Mouse (Mus musculus) liver, adult (tissue): ENCODE results near the gene Rbm6.

Experiments
- GATA4 ChIP-seq: IDR thresholded peaks from 2 replicates; pipeline ENCODE4 v1.6.1; 2014; ENCODE audit warnings: mild to moderate bottlenecking, low read length; ENCODE audit not compliant: insufficient replicate concordance

Gene Rbm6

GRCm38 (mm10) chr9:107873137-107873536 lies at the start of gene Rbm6:
Gene Rbm6, minus strand, starts transcription at chr9:107873237.
- no peak for TF ChIP-seq GATA4

DNA sequence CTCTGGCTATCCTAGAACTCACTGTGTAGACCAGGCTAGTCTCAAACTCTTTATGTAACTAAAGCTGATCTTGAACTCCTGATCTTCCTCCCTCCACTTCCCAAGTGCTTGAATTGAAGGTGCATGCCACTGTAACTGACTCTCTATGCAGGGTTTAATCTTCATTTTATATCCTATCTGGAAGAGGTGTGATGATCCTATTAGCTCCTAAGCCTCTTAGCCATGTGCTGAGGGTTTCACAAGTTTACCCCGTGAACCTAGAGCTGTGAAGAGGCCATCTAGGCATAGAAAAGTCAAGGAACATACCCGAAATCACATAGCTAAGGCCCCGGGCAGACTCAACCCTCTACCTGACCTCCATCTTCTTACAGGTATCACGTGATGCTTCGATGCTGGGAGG lies 46.4 kb upstream of the Rbm6 start:
- no peak for TF ChIP-seq GATA4

- TF ChIP-seq GATA4 = no peak
These were observed 45.8 kb upstream of the Rbm6 start for GRCm38 (mm10) chr9:107918884-107919283.

GRCm38 (mm10) chr9:107917895-107918608 lies 45.0 kb upstream of the Rbm6 start:
- no peak for TF ChIP-seq GATA4

DNA sequence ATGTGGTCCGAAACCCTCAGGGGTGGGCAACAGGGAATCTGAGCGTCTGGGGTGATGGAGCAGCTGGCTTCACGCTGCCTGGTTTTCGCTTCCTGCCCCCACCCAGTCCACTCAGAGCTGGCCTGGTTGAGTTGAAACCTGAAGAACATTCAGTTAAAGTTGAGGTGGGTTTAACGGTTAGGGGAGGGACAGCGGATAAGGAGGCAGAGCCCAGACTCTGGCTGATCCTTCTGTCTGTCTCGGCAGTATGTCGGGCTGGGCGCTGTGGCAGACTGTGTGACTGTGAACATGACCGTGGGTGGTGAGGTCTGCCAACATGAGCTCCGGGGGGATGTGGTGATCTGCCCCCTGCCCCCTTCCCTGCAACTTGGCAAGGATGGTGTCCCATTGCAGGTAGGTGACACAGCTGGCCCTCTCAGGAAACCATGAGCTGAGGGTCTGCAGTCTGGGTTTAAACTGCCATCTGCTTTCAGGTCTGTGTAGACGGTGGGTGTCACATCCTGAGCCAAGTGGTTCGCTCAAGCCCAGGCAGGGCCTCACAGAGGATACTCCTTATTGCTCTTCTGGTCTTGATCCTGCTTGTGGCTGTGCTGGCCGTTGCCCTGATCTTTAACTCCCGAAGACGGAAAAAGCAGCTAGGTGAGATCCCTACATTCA lies 41.9 kb upstream of the Rbm6 start:
- no peak for TF ChIP-seq GATA4

DNA sequence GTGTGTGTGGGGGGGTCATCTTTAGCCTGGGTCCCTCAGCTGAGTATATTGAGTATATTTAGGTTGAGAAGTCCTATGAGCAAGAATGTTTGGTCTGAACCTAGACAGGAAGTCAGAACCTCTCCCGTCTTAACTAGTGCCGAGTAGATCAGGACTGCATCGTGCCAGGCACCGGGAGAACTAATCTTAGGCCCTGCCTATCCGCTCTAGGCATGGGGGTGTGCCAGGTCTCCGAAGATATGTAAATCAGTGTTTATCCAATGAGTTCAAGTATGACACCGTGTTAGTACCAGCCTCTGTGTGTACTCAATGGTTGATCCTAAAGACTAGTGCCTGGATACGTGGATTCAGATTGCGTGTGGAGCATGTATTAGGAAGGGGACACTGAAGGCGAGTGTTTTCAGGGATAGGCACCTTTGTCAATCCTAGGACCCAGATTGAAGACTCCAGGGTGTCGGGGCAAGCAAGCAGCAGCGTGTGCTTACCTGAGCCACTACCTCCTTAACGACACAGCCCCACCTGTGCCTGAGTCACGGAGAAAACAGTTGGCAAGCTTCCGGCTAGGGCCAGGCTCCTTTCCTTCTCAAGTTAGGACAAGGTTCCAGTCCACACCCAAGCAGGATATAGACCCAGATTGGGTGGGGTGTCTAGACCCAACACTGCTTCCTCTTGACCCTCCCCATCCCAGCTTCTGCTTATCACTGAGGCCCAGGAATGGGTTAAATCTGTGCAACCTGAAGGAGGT lies 37.2 kb upstream of the Rbm6 start:
- TF ChIP-seq GATA4 = no peak

- TF ChIP-seq GATA4 = no peak
These were observed 35.5 kb upstream of the Rbm6 start for GRCm38 (mm10) chr9:107908410-107909158.

- no peak for TF ChIP-seq GATA4
These were observed 34.7 kb upstream of the Rbm6 start for GRCm38 (mm10) chr9:107907801-107908120.

- TF ChIP-seq GATA4 = no peak
These were observed 34.1 kb upstream of the Rbm6 start for GRCm38 (mm10) chr9:107906967-107907800.

- no peak for TF ChIP-seq GATA4
These were observed 33.4 kb upstream of the Rbm6 start, which contains the start of gene Mst1r for GRCm38 (mm10) chr9:107906252-107906966. Gene Mst1r, plus strand, starts transcription at chr9:107906873.

DNA sequence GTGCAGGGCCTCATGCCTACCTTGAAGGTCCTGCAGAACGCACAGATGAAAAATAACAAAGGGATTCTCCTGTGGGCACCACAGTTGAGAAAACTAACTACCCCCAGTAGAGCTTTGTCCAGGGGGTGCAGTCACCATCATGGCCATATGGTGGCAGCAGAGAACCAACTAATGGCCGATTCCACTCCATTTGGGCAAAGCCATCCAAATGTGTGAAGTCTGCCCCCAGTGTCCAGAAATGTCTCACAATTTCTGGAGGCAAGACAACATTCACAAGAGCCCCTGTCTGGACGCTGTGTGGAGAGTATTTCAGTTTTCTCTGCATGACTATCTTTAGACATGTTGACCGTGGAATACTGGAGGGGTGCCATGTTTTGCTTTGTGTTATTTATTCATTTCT lies 31.7 kb upstream of the Rbm6 start:
- TF ChIP-seq GATA4 = no peak

DNA sequence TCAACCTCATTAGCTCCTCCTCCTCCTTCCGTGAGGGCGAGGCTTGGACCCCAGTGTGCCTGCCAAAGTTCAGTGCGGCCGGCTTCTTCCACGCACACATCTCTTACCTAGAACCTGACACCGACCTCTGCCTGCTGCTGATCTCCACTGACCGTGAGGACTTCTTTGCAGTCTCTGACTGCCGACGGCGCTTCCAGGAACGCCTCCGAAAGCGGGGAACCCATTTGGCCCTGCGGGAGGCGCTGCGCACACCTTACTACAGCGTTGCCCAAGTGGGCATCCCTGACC lies 28.5 kb upstream of the Rbm6 start:
- TF ChIP-seq GATA4 = no peak

DNA sequence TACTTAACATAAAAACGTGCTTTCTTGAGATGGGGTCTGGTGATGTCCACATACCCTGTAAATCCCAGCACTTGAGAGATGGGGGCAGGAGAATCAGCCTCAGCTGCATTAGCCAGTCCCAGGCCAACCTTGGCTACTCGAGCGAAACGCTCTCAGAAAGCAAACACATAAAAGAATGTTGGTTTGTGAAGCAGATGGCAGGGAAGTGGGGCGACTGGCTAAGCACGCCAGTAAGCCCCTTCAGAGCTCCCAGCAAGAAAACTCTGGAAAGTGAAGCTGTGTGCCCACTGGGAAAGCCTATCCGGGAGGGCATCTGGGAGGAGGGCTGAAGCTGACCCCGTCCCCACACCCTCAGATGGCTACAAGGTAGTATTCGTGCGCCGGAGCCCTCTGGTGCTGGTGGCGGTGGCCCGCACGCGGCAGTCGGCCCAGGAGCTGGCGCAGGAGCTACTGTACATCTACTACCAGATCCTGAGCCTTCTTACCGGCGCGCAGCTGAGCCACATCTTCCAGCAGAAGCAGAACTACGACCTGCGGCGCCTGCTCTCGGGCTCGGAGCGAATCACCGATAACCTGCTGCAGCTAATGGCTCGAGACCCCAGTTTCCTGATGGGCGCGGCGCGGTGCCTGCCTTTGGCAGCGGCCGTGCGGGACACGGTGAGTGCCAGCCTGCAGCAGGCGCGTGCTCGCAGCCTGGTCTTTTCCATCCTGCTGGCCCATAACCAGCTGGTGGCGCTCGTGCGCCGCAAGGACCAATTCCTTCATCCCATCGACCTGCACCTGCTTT lies 28.0 kb upstream of the Rbm6 start:
- TF ChIP-seq GATA4 = no peak
